Mouse (Mus musculus): ENCODE measurements around the gene Lrrc36. TPM values are rescaled to one million over a fixed set of nuclear protein-coding genes. Genes with fewer than 3 reads are reported as not detected.

The Lrrc36 gene
- polyA plus RNA-seq, 1 experiment from 2014 or later, result 0.50 TPM

DNA sequence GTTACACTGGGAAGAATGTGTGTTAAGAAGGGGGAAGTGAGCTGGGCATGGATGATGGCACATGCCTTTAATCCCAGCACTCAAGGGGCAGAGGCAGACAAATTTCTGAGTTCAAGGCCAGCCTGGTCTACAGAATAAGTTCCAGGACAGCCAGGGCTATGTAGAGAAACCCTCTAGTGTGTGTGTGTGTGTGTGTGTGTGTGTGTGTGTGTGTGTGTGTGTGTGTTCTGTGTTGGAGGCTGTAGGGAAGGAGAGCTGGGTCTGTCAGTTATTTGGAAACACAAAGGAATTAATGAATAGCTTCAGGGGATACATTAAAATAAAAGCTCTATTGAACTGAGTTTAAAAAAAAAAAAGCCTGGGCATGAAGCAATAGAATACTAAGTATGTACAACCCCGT is 37.6 kb downstream of the Lrrc36 start:
- 54% methylated on average over 1 of the region's 1 CpGs for WGBS
- H3K27ac ChIP-seq (ENCODE audit: low read depth), result no peak overlapping the region
- no peaks in the 10 kb centered on the region for H3K36me3 ChIP-seq (ENCODE audit: insufficient read depth)
- no peak overlapping the region for H3K9ac ChIP-seq
- no peak for TF ChIP-seq CTCF (IDR thresholded peaks at IDR 0.05; ENCODE audit: low read depth)
- no peaks in the 10 kb centered on the region for H3K9me3 ChIP-seq (ENCODE audit: low read depth, low read length)
- no peak for ATAC-seq (ENCODE audit: insufficient read depth)
- no peak overlapping the region for H3K4me3 ChIP-seq (ENCODE audit: low read depth, low read length)
- no peak for DNase-seq
- H3K27me3 ChIP-seq (ENCODE audit: insufficient read depth, low read length), result no peaks in the 10 kb centered on the region
- no peak overlapping the region for H3K4me2 ChIP-seq
- peaks cover under 1% of the 10 kb centered on the region; the same call in 1 of the 2 replicates for H3K4me1 ChIP-seq (ENCODE audit: insufficient read depth)

DNA sequence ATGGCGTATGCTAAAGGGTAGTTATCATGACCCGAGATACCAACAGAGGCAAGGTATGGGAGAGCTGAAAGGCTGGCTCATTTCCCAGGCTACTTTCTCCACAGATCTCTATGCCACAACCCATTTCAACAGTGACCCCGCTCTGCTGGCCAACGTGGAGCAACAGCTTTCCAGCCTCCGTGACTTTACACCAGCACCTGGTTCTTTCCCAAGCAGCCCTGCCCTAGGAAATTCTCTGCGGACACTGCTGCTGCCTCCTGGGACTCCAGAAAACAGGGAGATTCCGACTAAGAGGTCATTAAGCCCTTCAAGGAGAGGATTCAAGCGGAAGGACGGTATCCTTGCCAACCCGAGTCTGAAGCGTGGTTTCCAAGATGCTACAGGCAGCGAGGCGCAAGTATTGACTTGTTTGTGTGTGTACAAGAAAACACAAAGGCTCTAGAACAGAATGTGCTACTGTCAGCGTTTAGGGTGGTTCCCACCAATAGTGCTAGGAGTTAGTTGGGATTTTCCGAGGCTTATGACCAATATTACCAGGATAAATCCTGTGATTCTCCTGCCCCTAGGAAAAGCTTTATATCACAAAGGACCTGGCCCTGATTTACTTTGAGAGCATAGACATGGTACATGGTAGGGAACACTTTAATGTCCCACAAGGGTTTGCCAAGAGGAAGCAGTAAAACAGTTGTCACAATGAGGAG is 38.7 kb downstream of the Lrrc36 start:
- 64% methylated on average over 15 of the region's 15 CpGs for WGBS
- no peak for DNase-seq
- no peak overlapping the region for H3K4me3 ChIP-seq (ENCODE audit: low read depth, low read length)
- H3K36me3 ChIP-seq (ENCODE audit: insufficient read depth), result no peaks in the 10 kb centered on the region
- no peak overlapping the region for H3K9ac ChIP-seq
- TF ChIP-seq CTCF (IDR thresholded peaks at IDR 0.05; ENCODE audit: low read depth), result no peak
- H3K4me1 ChIP-seq (ENCODE audit: insufficient read depth), result no peaks in the 10 kb centered on the region
- no peak for ATAC-seq (ENCODE audit: insufficient read depth)
- H3K27me3 ChIP-seq (ENCODE audit: insufficient read depth, low read length), result no peaks in the 10 kb centered on the region
- no peak overlapping the region for H3K27ac ChIP-seq (ENCODE audit: low read depth)
- no peaks in the 10 kb centered on the region for H3K9me3 ChIP-seq (ENCODE audit: low read depth, low read length)
- no peak overlapping the region for H3K4me2 ChIP-seq

- ATAC-seq (ENCODE audit: insufficient read depth) (no peak), DNase-seq (peak; percentile 61)
- Histone ChIP-seq H3K9ac (no peak overlapping the region), H3K4me3 (ENCODE audit: low read depth, low read length) (no peak overlapping the region), H3K27me3 (ENCODE audit: insufficient read depth, low read length) (no peaks in the 10 kb centered on the region), H3K4me1 (ENCODE audit: insufficient read depth) (no peaks in the 10 kb centered on the region), H3K36me3 (ENCODE audit: insufficient read depth) (no peaks in the 10 kb centered on the region), H3K4me2 (no peak overlapping the region; the same call in 1 of the 2 replicates), H3K27ac (ENCODE audit: low read depth) (0 out of 2 replicates have a peak overlapping the region, but pooled peaks have one; percentile 48), H3K9me3 (ENCODE audit: low read depth, low read length) (no peaks in the 10 kb centered on the region)
- 53% methylated on average over 5 of the region's 5 CpGs for WGBS
- TF ChIP-seq CTCF (IDR thresholded peaks at IDR 0.05; ENCODE audit: low read depth), result peak; percentile 44
Measured at GRCm38 (mm10) chr8:105453296-105453695, 39.9 kb downstream of the Lrrc36 start.

- no peak overlapping the region for H3K4me3 ChIP-seq (ENCODE audit: low read depth, low read length)
- H3K4me1 ChIP-seq (ENCODE audit: insufficient read depth), result no peaks in the 10 kb centered on the region
- H3K27me3 ChIP-seq (ENCODE audit: insufficient read depth, low read length), result no peaks in the 10 kb centered on the region
- ATAC-seq (ENCODE audit: insufficient read depth) (peak; percentile 92), DNase-seq (peak; percentile 85)
- H3K9me3 ChIP-seq (ENCODE audit: low read depth, low read length), result no peaks in the 10 kb centered on the region
- H3K27ac ChIP-seq (ENCODE audit: low read depth), result no peak overlapping the region
- H3K9ac ChIP-seq, result no peak overlapping the region
- WGBS, result 32% methylated on average over 5 of the region's 5 CpGs
- no peaks in the 10 kb centered on the region for H3K36me3 ChIP-seq (ENCODE audit: insufficient read depth)
- no peak overlapping the region for H3K4me2 ChIP-seq
- no peak for TF ChIP-seq CTCF (IDR thresholded peaks at IDR 0.05; ENCODE audit: low read depth)
Measured at GRCm38 (mm10) chr8:105454088-105454487, 40.7 kb downstream of the Lrrc36 start.

DNA sequence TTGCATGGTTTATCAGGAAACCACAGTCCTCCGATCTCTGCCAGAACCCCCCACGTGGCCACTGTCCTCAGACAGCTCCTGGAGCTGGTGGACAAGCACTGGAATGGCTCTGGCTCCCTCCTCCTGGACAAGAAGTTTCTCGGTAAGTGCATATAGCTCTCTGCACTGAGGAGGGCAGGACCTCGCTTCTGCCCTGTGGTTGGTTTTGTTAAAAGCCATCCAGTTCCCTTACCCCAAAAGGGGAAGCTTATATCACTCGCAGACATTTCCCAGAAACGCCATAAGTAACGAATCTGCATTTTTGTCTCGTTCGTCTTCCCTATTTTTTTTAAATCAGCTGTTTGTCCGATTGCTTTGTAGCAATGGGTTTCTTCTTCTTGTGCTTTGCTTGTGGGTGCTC is 41.8 kb downstream of the Lrrc36 start:
- H3K27me3 ChIP-seq (ENCODE audit: insufficient read depth, low read length), result no peaks in the 10 kb centered on the region
- no peaks in the 10 kb centered on the region for H3K9me3 ChIP-seq (ENCODE audit: low read depth, low read length)
- H3K36me3 ChIP-seq (ENCODE audit: insufficient read depth), result no peaks in the 10 kb centered on the region
- H3K9ac ChIP-seq, result no peak overlapping the region
- no peaks in the 10 kb centered on the region for H3K4me1 ChIP-seq (ENCODE audit: insufficient read depth)
- DNase-seq, result no peak
- 35% methylated on average over 10 of the region's 10 CpGs for WGBS
- H3K27ac ChIP-seq (ENCODE audit: low read depth), result no peak overlapping the region
- no peak for ATAC-seq (ENCODE audit: insufficient read depth)
- TF ChIP-seq CTCF (IDR thresholded peaks at IDR 0.05; ENCODE audit: low read depth), result no peak
- no peak overlapping the region for H3K4me2 ChIP-seq
- H3K4me3 ChIP-seq (ENCODE audit: low read depth, low read length), result no peak overlapping the region

- 0 out of 2 replicates have a peak overlapping the region, but pooled peaks have one; percentile 1 for H3K4me2 ChIP-seq
- WGBS, result 37% methylated on average over 13 of the region's 13 CpGs
- H3K9ac ChIP-seq, result no peak overlapping the region
- H3K27me3 ChIP-seq (ENCODE audit: insufficient read depth, low read length), result no peaks in the 10 kb centered on the region
- H3K4me3 ChIP-seq (ENCODE audit: low read depth, low read length), result no peak overlapping the region
- no peak for TF ChIP-seq CTCF (IDR thresholded peaks at IDR 0.05; ENCODE audit: low read depth)
- H3K9me3 ChIP-seq (ENCODE audit: low read depth, low read length), result no peaks in the 10 kb centered on the region
- no peaks in the 10 kb centered on the region for H3K36me3 ChIP-seq (ENCODE audit: insufficient read depth)
- peaks cover 11% of the 10 kb centered on the region; the same call in 1 of the 2 replicates for H3K4me1 ChIP-seq (ENCODE audit: insufficient read depth)
- DNase-seq, result no peak
- H3K27ac ChIP-seq (ENCODE audit: low read depth), result peak overlapping the region; percentile 47
- ATAC-seq (ENCODE audit: insufficient read depth), result peak; percentile 69
Measured at GRCm38 (mm10) chr8:105461085-105461803, 47.9 kb downstream of the Lrrc36 start.

GRCm38 (mm10) chr8:105464595-105464994 is 51.2 kb downstream of the Lrrc36 start:
- H3K4me2 ChIP-seq, result no peak overlapping the region
- DNase-seq (no peak), ATAC-seq (ENCODE audit: insufficient read depth) (no peak)
- H3K27ac ChIP-seq (ENCODE audit: low read depth), result no peak overlapping the region
- no peaks in the 10 kb centered on the region for H3K27me3 ChIP-seq (ENCODE audit: insufficient read depth, low read length)
- H3K9me3 ChIP-seq (ENCODE audit: low read depth, low read length), result no peaks in the 10 kb centered on the region
- no peak overlapping the region for H3K9ac ChIP-seq
- no peak overlapping the region for H3K4me3 ChIP-seq (ENCODE audit: low read depth, low read length)
- peaks cover 14% of the 10 kb centered on the region; the same call in 1 of the 2 replicates for H3K4me1 ChIP-seq (ENCODE audit: insufficient read depth)
- 0 out of 2 replicates have a peak, but pooled peaks cover 3% of the 10 kb centered on the region for H3K36me3 ChIP-seq (ENCODE audit: insufficient read depth)
- no peak for TF ChIP-seq CTCF (IDR thresholded peaks at IDR 0.05; ENCODE audit: low read depth)
- 59% methylated on average over 7 of the region's 7 CpGs for WGBS
